Mouse (Mus musculus) cerebellum, adult 9-11 months (tissue): Measurements from ENCODE around the gene Pctp.

Source experiments
- DNase-seq: peaks from one replicate; pipeline ENCODE4 v3.0.0; 2022

Gene Pctp

DNA sequence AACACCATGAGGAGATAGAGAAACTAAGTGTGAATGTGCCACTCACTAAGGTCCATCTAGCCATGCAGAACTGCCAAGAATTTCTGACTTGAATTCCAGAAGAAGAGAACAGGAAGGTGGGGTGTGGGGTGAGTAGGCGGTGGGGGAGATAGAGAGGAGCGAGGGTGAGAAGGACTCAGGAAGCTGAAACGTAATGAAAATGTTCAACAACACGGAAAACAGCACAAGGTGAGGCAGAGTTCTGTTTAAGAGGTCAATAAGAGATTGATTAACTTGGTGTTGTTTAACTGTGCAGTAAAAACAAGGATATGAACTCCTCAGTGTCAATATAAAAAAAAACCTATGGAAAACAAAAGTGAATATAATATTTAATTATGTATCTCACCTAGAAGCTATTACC lies 3.4 kb upstream of the Pctp start:
- DNase-seq, result no peak

DNA sequence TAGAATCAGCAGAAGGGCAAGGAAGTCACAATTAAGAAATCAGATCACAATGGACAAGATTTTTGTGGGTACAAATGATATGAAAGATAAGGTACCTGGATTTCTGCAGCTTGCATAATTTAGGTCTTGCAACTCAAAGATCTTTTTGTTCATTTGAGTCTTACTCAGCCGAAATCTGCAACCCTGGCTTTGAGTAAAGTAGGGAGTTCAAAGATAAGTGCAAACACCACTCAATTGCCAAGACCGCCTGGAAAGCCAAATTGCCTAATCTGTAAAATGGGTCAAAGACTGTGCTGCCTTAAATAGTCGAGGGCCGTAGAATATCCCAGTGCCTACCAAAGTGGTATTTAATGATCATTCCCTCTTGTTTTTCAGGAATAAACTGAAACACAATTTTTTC lies 692 bp upstream of the Pctp start:
- DNase-seq, result no peak

DNA sequence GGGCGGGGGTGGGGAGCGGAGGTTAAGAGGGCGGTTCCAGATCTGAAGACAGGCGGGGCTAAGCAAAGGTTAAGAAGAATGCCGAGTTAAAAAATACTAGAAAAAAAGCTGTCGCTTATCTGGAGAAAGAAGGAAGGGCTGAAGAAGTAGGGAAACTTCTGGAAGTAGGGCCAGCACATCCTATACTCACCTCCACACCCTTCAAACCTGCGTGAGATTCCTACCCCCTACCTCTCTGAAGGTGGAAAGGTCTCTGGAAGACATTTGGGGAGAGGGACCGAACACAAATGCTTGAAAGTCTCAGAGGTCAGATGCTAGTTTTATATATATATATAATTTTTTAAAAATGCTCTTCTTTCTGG lies 274 bp upstream of the Pctp start:
- no peak for DNase-seq

DNA sequence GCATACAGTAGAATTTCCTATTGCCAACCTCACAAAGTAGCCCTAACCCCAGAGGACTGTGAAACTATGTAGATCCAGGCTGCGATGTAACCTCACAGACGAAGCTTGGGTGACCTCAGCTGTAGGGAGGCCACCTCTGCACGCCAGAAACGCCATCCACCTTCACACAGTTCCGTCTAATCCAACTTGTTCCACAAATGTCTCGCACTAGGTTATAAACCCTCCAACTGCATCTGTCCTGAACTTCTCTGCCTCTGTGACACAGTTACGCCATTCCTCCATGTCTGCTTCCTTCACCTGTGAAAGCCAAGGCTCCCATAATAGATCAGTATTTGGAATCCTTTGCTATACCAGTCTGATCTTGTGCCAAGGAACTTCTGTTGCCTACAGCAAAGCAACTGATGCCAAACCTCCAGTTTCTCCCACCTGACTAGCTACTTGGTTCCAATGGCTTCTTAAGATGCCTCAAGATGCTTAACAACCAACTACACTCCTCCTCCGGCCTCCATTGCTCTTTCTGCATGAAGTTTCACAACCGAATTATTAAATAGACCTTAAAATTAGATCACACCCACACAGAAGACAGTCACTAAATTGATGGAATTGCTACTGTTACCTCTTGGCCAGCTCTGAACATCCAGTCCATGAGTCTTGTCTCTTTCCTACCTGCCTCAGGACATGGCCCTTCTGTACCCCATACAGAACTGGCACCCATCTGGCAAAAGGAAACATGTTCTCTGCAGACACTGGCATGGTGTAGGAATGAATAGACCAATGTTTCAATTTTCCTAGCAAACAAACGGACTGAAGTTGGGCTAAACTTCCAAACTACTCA lies 1.1 kb downstream of the Pctp start:
- DNase-seq, result no peak

DNA sequence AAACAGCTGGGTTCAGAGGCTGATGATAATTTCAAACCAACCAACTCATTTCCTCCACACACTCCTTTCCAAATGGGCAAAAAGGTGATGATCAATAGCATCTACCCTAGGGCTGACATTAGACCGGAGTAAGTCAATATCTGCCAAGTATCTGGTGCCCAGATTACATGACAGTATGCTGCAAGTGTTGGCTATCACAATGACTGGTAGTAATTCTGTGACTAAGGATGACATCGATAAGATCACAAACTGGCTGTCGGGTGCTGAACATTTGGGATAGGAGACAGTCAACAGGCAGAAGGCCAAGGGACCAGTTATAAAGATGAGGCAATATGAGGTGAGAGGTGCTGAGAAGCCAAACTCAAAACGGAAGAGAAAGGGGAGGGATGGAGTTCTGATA lies 2.0 kb downstream of the Pctp start:
- DNase-seq, result no peak

DNA sequence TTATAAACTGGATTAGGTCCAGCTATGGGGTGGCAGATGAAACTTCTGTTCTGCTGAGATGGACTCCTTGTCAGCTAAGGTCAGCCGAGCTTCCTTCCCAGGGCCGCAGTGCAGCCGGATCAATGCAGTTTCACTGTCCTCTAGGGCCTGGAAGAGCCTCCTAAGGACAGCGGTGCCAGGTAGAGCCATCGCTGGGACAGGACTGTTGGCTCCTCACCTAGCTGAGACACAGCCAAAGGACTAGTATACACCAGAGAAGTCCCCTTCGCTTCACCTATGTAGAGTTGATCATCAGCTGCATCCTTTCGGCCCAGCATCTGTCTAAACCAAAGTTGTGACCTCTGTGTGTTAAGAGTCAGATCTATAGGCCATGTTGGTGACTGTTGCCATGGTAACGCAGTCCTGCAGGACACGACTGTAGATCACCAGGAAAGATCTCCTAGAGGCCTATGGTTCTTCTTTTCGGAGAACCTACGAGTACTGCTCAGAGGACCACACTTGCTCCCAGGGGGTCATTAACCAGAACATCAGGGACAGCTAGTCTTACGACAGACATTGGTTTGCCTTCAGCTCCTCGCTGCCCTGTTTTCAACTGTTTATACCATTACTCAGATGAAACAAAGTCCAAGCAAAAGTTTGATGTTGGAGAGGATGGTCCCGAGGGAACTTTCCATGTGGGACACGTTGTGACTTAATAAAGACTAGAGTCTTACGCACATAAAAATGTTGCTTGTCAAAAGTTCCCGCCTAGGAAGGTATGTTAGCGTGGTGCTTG lies 3.5 kb downstream of the Pctp start:
- no peak for DNase-seq

DNA sequence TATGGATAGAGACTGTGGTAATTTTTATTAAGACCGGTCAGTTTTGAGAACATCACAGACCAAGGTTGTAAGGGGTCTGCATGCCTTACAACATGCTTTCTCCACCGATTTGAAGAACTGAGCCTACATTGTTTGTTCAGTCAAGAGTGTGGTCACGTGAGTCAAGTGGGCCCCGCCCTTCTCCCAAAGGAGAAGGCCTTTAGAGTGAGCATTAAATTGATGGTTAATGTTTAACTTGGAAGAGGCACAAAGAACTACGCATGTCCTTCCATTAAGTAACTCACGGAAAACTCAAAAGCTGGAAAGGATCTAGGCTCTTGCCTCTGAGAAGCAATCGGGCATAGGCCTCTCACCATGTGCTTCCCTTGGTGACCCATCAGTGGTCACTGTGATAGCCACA lies 5.8 kb downstream of the Pctp start:
- no peak for DNase-seq

DNA sequence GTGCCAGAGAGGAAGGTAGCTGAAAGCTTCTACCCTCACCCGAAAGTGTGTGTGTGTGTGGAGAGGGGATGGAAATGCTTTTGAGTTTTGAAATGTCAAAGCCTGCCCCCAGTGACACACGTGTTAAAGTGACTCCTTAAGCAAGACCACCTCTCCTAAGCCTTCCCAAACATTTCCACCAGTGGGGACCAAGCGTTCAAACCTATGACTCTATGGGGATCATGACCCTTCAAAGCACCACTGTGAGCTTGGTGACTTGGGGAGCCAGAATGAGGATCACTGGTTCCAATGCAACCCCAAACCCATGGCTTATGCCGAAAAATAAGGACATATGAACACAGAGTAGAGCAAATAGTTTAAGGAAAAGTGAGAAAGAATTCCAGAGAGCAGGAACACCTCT lies 6.3 kb downstream of the Pctp start:
- no peak for DNase-seq

DNA sequence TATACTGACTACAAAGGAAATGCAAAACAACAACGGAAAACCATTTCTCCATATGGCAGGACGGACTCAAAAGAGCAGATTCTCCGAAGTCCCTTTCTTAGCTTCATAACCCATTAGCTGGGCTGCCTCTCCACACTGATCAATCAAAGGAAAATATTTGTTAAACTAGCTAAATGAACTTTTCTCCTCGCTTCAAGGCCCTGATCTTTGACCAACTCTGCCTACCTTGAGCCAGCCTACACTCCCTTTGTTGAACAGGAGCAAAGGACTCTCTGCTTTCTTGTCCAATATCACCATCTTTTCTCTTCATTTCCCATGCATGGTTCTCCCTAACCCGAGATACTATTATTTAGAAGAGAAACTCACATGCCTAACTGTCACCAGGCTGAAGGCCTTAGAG lies 7.1 kb downstream of the Pctp start:
- no peak for DNase-seq

DNA sequence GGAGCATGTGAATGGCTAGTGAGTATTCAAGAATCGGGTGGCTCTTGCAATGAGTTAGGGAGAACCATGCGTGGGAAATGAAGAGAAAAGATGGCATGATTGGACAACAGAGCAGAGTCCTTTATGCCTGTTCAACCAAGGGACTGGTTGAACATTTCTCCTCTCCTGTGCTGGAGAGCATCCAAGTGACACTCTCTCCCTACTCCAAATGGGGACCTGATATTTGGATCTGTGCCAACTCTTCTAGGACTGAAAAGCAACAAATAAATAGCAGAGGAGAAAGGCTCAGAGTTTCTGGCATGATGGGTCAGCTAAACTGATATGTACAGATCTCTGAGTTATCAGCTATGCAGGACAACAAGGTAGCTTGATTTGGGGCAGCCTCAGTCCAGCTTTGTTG lies 8.0 kb downstream of the Pctp start:
- no peak for DNase-seq

DNA sequence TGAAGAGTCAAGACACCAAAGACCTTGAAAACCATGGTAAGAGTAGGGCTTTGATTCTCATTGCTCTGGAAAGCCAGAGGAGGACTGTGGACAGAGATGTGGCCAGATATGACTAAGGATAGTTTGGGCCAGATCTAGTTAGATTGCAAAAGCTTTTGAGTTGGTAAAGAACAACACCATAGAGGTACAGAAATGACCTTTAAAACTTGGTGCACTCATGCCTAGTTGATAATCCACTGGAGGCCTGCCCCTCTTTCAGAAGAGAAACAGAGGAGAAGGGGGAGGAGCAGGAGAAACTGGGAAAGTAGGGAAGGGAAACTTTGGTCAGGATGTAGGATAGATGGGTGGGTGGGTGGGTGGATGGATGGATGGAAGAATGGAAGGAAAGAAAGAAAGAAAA lies 11.0 kb downstream of the Pctp start:
- DNase-seq, result no peak

DNA sequence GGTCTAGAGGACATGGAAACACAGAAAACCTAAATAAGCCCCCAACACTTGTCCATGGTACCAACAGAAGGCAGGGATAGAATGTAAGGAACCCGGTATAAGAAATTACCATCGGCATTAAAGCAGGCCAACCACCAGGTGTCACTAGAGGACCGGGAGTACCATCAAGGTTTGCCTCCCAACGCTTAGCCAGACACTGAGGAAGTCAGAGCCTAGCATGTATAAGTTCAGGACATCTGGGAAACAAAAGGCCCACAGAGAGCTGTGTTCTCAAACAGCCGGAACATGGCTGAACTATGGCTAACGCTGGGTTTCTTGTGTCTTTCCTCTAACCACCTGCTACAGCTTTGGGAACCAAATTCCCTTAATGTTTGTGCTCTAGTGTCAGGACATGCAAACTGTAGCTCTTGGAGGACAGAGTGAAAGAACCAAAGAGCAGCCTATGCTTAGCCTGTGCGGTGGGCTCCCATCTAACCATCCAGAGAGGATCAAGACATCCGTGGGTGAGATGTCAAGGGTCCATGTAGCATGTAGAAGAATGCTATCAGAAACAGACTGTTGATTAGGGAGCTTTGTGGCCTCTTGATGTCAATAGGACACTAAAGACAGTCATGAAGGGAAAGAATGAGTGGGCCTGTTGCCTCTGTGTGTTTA lies 13.6 kb downstream of the Pctp start:
- peak; percentile 28 for DNase-seq

DNA sequence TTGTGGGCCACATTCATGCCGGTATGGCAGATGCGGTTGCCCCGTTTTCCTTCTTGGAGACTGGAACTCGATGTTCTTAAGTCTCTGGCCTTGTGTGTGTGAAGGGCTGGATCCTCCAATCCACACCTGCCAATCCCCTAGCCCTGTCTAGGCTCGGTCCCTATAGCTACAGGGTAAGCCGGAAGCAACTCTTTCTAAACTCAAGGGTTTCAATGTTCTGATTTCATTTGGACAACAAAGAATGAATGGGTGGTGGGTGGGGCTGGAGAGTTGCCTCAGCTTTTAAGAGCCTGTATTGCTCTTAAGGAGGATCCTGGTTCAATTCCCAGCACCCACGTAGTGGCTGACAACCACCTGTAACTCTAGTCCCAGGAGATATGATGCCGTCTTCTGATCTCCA lies 16.2 kb downstream of the Pctp start:
- DNase-seq, result no peak

DNA sequence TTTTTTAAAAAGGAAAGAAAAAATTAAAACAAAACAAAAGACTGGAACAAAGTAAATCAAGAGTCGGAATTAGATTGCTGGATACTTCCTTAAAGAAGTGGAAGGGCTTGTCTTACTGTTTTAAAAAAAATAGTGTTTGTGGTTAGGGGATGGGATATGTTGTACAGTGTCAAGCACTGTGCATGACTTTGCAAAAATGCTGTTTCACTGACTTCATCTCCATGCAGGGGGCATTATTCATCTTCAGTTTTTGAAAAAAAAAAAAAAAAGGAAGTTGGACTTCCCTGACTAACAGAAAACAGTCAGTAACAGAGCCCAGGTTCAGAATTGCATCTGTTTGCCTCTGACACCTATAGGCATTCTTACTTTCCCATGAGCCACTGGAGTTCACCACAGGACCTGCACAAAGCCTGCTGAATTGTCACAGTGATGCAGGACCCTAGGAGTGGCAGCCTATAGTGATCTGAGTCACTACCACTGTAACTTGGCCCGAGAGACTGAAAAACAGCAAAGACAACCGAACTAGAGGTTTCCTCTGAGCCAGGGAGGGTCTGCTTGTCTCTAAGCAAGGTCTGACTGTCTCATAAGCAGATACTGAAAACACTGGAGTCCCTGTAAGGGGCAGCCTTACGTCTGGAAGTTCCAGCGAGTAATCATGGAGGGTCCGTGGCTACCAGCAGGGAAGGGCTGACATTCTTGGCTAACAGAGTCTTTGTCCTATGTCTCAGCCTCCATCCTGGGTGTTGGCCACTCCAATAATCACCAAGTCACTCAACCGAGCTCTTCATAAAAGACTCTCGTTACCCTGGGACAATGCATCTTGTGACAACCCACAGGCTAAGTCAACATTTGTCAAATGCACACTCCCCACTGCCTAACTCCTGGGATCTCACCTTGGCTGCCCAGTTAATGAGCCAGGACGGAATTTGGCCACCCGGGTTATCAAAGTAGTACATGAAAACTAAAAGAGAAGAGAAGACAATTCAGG lies 17.2 kb downstream of the Pctp start:
- no peak for DNase-seq

DNA sequence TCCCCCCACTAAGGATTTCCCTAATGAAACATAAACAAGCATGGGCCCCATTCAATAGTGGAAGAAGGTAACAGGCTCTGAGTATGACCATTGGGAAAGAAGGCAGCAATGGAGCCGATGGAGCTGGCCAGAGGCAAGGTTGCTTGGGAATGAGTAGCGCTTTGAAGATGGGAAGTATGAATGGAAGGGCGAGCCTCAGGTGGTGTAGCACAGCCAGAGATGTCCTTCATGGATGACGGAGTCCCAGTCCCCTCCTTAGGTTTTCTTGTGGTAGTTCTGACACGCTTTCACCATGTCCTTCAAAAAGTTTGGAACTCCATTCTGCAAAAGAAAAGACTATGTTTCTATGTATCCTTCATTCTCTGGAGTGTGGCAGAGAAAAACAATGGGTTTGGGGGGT lies 18.3 kb downstream of the Pctp start:
- no peak for DNase-seq

DNA sequence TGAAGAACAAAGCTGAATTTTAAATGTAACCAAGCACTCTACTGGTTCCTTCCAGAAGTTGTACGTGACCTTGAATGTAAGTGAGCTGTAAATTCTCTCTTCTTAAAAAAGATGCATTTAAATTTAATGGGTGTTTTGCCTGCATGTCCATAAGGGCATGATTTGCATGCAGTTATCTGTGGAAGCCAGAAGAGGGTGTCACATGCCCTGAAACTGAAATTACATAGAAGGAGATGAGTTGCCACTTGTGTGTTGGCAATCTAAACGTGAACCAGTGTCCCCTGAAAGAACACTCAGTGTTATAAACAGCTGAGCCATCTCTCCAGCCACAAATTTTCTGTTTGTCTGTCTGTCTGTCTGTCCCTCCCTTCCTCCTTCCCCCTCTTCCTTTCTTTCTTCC lies 19.8 kb downstream of the Pctp start:
- no peak for DNase-seq

DNA sequence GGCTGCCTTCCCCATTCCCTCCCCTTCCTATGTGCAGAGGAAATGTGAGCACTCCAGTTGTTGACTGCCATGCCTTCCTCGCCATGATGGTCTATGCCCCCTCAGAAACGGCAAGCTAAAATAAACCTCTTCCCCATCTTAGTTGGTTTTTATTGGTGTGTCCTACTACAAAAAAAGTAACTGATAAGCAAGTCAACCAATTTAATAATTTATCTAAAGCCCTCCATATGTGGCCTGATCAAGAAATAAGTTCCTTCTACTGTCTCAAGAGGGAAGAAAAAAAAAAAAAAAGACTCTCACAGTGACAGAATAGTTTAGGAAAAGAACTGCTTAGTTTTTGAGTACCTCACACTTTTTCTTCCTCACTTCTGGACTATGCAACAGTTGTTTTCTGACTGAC lies 22.6 kb downstream of the Pctp start:
- DNase-seq, result no peak

DNA sequence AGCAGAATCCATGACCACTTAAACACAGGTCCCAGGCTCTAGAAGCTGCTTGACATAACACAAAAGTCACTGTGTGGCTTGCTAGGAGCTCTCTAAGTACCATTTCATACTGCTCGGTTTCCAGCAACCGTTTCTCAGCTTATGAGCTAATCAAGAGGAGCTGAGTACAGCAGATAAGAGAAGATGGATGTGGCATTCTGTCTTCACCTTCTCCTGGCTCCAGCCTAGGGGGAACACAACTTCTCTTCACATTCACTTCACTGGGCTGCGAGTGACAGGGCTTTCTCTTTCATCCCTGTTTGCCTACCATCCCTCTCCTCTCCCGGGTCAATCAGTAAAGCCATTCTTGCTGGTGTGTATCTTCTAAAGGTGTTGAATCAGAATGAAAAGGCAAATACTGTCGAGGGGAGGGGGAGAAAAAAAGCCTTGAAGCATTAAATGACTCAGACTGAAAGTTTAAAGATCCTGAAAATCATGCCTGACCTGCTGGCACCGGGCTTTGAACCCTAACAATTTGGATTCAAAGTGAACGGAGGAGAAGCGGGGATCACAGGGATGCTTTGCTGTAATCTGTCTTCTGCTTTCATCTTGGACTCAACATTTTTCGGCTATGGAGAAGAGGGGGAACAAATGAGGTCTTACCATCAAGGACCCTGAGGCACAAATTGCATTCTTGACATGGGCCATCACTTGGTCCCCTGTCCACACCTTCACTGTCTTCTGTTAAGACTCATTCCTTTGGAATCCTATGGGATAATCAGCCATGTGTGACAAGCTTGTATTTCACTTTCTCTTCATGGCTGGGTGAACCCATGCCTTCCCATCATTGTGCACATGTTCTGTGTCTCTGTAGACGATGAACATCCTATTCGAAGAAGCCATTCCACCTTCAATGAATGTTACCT lies 23.5 kb downstream of the Pctp start:
- DNase-seq, result no peak

DNA sequence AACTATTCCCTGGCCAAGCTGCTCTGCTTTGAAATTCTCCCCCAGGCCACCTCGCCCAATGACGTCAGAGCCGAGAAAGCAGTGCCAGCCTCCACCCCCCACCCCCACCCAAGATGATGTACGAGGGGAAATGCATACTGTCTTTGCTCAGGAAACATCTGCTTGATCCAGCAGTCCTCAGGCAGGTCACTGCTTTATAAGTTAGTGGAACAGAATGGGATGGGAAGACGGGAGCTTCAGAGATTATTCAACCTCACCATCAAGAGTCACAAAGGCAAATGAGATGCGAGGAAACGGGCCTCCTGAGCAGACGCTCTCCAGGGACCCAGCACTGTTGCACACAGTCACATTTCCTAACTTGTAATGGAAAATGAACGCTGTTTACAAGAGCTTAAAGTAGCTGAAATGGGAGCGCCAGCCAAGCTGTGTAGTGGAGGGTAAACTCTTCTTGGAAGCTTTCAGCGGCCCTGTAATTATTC lies 24.3 kb downstream of the Pctp start:
- no peak for DNase-seq

DNA sequence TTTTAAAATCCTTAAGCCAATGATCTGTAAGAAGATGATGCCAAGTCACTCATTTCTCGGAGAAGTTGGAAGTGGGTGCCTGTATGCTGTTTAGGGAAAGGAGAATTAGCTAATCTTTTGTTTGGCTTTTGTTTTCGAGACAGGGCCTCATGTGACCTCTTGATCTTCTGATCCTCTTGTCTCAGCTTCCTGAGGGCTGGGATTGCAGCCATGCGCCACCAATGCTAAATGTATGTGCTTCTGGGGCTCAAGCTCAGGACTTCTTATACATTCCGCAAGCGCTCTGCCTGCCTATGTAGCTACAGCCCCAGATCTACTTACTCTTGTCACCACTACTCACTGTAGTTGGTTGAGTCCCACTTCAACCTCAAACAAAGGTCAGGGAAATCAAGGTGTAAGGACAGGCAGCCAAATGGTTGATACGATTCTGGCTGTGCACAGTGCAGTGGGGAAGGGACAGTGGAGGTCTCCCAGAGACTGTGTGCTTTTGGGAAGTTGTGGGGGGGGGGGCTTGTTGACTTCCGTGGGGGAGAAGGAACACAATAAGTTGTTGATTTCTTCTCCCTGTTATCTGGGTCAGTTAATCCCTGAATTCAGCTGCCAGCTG lies 24.8 kb downstream of the Pctp start:
- DNase-seq, result no peak

DNA sequence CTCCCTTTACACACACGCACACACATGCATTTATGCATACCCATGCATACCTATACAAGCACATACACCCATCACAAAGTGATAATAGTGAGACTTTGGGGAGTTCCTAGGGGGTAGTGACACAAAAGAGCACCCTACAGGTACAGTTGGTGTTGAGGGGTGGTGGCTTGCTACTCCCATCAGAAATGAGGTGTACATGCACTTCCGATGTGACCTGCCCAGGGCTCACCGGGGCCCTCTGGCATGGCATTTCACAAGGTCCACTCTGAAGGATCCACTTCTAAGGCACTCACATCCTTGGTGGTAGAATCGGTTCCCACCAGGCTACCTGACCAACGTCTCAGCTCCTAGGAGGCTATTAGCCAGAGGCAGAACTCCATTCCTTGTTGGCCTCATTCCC lies 26.3 kb downstream of the Pctp start:
- no peak for DNase-seq
